Mouse (Mus musculus) cortical plate, adult 2 months (tissue): ENCODE results near the gene Olfr286. TPM values are rescaled to one million over a fixed set of nuclear protein-coding genes. Genes with fewer than 3 reads are reported as not detected.

Experiments
- H3K27ac ChIP-seq: fragments of 200-500 bp; 2 replicates; pipeline ENCODE4 v1.5.1; 2012; ENCODE audit warnings: low read length, control low read depth, inconsistent platforms; ENCODE audit not compliant: insufficient read depth
- H3K4me1 ChIP-seq: fragments of 200-500 bp; 2 replicates; pipeline ENCODE4 v1.6.1; 2011; ENCODE audit warnings: low read length; ENCODE audit not compliant: control insufficient read depth, insufficient read depth
- H3K4me3 ChIP-seq: fragments of 200-500 bp; 2 replicates; pipeline ENCODE4 v1.5.1; 2011; ENCODE audit warnings: mild to moderate bottlenecking, low read length, control low read depth; ENCODE audit not compliant: insufficient read depth
- CTCF ChIP-seq: fragments of 200-500 bp; IDR thresholded peaks from 2 replicates; pipeline ENCODE4 v1.5.1; 2011; ENCODE audit warnings: mild to moderate bottlenecking, control low read depth, low read length; ENCODE audit not compliant: insufficient read depth; ENCODE audit errors: extremely low read depth
- POLR2A ChIP-seq: fragments of 200-500 bp; IDR thresholded peaks from 2 replicates; pipeline ENCODE4 v1.6.1; 2011; ENCODE audit warnings: mild to moderate bottlenecking, low read length, control low read depth; ENCODE audit not compliant: insufficient read depth; ENCODE audit errors: extremely low read depth
- polyA plus RNA-seq: library from polyadenylated mRNA; depleted of rRNA; stranded (reverse); fragments of >200 nt; gene quantifications from 2 replicates; pipeline ENCODE4 v1.2.3, GENCODE M21; 2012; rRNA removed

The Olfr286 gene
- polyA plus RNA-seq, result not detected in 2 replicates

DNA sequence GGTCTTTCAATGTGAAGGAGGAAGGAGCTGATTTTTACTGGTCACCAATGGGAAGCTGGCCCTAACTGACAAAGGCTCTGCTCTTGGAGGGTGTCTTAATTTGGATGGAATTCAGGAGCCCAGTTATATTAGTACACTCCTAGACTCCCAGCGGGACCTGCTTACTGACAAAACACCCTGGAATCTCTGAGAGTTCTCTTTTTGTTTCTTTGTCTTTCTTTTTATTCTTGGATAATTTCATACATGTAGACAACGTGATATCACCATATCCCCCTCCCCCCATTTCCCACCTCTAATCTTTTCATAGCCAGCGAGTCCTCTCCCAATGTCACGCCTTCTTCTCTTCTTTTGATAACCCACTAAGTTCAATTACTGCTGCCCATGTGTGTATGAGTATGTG, at the start of gene Olfr286:
Gene Olfr286 (minus strand): TSS at position 101 of the 400 bp plus-strand sequence.
- Histone ChIP-seq H3K27ac (no peak within 1 kb of the TSS), H3K4me1 (no peaks in the 10 kb centered on the region), H3K4me3 (no peak within 1 kb of the TSS)
- TF ChIP-seq CTCF (no peak), POLR2A (no peak)

DNA sequence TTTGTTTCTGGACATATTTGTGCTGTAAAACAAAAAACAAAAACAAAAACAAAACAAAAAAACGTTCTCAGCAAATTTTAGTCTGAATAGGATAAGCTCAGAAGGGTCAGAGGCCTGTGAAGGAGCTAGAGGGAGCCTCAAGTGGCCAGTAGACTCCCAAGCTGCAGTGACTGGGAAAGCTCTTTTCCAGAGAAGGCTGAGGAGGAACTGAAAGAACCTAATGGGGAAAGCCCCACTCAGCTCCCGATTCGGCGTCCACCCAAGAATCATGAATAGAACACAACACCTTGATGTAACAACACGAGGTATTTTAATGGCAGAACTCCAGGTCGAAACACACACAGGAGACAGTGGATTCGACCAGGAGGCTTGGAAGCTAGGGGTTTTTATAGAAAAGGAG, 23.5 kb upstream of the Olfr286 start:
- TF ChIP-seq POLR2A (no peak), CTCF (no peak)
- Histone ChIP-seq H3K27ac (no peak overlapping the region), H3K4me3 (no peak overlapping the region), H3K4me1 (no peaks in the 10 kb centered on the region)

DNA sequence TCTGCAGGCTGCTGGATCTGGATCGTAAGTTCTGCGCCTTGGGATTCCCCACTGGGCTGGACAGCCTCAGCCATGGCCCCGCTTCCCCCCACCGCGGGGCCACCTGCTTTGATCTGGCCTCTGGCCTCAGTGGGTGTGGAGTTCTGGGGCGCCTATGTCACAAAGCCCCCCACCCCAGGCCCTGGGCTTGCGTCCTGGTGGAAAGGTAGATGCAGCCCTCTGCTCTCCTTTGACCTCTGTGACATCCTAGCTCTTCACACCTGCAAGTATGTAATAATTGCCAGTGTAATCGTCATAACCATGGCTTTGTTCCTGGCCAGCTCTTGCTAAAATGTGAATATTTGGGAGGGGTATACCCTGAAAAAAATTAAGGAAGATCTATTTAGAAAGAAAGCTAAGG, 22.9 kb upstream of the Olfr286 start, which contains the start of gene H1fnt:
Gene H1fnt (minus strand): TSS at position 101 of the 400 bp plus-strand sequence.
- no peak within 1 kb of the TSS for H3K4me3 ChIP-seq
- no peaks in the 10 kb centered on the region for H3K4me1 ChIP-seq
- TF ChIP-seq POLR2A, result no peak
- no peak for TF ChIP-seq CTCF
- H3K27ac ChIP-seq, result no peak within 1 kb of the TSS

DNA sequence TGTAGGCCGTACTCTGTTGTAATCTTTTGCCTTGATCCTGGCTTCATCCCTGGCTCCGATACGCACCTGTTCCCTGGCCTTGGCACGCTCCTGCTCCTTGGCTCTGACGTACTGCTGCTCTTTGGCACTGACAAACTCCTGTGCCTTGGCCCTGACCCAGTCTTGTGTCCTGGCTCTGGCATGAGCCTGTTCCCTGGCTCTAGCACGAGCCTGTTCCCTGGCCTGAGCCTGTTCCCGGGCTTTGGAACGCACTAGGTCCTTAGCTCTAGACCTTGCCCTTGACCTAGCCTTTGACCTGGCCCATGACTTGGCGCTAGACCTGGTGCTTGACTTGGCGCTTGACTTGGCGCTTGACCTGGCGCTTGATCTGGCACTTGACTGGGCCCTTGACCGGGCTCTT, 22.0 kb upstream of the Olfr286 start:
- Histone ChIP-seq H3K4me1 (no peaks in the 10 kb centered on the region), H3K4me3 (no peak overlapping the region), H3K27ac (no peak overlapping the region)
- no peak for TF ChIP-seq POLR2A
- TF ChIP-seq CTCF, result no peak

DNA sequence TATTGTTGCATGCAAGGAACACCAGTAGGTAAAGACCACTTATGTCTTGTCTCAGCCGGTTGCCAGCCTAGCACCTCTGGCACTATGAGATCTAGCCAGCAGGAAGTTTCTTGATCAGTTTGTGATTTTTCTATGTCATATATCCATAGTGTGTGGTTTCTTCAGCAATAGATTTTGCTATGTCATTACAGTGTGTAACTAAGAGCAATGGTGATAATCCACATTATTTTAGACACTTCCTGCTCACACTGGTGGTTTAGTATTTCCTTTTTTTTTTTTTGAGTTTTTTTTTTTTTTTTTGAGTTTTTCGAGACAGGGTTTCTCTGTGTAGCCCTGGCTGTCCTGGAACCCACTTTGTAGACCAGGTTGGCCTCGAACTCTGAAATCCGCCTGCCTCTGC, 1.2 kb upstream of the Olfr286 start:
- no peak overlapping the region for H3K4me3 ChIP-seq
- H3K27ac ChIP-seq, result no peak overlapping the region
- no peaks in the 10 kb centered on the region for H3K4me1 ChIP-seq
- no peak for TF ChIP-seq POLR2A
- TF ChIP-seq CTCF, result no peak

DNA sequence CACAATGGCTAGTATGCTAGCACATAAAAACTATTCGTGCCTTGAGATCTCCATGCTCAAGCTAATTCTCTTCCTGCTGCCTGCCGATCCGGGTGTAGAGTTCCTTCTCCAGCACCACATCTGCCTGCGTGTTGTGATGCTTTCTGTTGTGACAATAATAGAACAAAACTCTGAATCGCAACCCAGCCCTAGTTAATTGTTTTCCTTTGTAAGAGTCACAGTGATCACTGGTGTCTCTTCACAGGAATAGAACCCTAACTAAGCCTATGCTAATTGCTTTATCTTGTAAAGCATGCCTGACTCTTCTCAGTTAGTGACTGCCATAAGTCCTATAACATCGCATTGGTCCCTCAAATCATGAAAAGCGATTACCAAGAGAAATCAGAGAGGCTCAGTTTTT, 8.2 kb downstream of the Olfr286 start:
- Histone ChIP-seq H3K4me3 (no peak overlapping the region), H3K4me1 (no peaks in the 10 kb centered on the region), H3K27ac (no peak overlapping the region)
- TF ChIP-seq CTCF, result no peak
- no peak for TF ChIP-seq POLR2A

DNA sequence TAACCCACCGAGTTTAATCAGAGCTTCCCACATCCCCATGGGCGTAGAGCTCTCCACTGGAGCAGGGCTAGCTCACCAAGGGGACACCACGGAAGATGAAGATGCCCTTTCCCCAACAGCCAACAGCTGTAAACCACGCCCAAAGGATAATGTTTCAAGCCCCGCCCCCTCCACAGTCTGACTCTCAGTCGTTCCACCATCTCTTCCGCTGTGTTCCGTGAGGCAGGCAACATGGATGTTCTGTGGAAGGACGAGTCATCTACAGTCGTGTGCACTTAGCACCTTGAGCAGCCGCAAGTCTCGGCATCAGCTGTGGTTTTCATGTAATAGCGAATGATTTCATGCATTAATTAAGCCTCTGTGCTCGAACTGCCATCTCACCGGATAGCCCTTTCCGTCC, 8.6 kb downstream of the Olfr286 start:
- Histone ChIP-seq H3K4me3 (no peak overlapping the region), H3K4me1 (no peaks in the 10 kb centered on the region), H3K27ac (no peak overlapping the region)
- TF ChIP-seq CTCF (no peak), POLR2A (no peak)

DNA sequence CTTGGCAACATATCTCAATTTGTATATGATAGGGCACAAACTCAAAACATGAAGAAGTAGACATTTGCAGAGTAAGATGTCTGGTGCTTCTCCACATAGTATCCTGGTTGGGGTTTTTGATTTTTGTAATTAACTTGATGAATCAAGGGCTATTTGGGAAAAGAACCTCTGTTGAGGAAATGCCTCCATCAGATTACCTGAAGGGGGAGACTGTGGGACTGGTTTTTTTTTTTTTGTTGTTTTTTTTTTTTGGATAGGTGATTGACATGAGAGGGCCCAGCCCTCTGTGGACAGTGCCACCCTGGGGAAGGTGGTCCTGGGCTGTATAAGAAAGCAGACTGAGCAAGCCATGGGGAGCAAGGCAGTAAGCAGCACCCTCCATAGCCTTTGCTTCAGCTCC, 11.9 kb downstream of the Olfr286 start:
- no peaks in the 10 kb centered on the region for H3K4me1 ChIP-seq
- TF ChIP-seq POLR2A (no peak), CTCF (no peak)
- no peak overlapping the region for H3K27ac ChIP-seq
- H3K4me3 ChIP-seq, result no peak overlapping the region

DNA sequence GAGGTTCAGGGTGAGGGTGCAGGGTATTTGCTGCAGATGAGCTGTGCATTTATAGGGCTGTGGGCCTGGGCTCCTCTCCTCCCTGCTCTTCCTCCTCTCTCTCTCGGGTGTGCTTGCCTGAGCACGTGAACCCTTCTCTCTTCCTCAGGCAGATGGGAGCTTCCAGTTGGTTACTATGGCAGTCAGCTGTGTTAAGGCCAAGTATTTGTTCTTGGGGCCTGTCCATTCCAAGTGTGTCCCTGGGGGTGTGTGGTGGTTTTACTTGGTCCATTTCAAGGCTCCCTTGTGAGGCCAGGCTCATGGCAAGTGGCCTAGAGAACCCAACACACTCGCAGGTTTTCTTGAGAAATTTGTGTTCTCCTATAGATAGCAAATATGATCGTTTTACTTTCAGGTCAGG, 13.4 kb downstream of the Olfr286 start, which contains the start of the genes Gm44579 and Olfr287:
Gene Gm44579 (minus strand): TSS at position 101 of the 400 bp plus-strand sequence.
Gene Olfr287 (minus strand): TSS at position 180 of the 400 bp plus-strand sequence.
- no peak within 1 kb of the TSS; the same call in 1 of the 2 replicates for H3K27ac ChIP-seq
- no peaks in the 10 kb centered on the region for H3K4me1 ChIP-seq
- TF ChIP-seq POLR2A (no peak), CTCF (no peak)
- H3K4me3 ChIP-seq, result no peak within 1 kb of the TSS

DNA sequence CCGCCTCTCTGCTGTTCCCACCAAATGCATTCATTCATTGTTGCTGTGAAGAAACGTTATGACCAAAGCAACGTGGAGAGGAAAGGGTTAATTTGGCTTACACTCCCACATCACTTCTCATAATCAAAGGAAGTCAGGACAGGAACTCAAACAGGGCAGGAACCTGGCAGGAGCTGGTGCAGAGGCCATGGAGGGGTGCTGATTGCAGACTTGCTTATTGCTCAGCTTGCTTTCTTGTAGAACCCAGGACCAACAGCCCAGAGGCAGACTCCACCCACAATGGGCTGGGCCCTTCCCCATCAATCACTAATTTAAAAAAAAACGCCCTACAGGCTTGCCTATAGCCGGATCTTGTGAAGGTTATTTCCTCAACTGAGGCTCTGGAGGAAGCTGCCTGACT, 20.1 kb downstream of the Olfr286 start:
- no peaks in the 10 kb centered on the region for H3K4me1 ChIP-seq
- TF ChIP-seq POLR2A, result no peak
- no peak for TF ChIP-seq CTCF
- H3K27ac ChIP-seq, result no peak overlapping the region
- no peak overlapping the region for H3K4me3 ChIP-seq
